In genomic region chr5:30615416-30615815, GRCm38 (mm10) we compare ENCODE assay signal across 10 mouse cellular contexts. TPM values are rescaled to one million over a fixed set of nuclear protein-coding genes. Genes with fewer than 3 reads are reported as not detected.
DNase-seq lines count a peak whose midpoint lies in the region; ATAC-seq and TF ChIP-seq lines count a peak whose summit lies in the region.
"Had no signal": no experiment of that assay in that cellular context is flagged by ENCODE, and none has a peak within 500 bp of the region (broad histone marks: within the 10 kb centered on the region; RNA-seq: fewer than 3 reads in every experiment).

No protein-coding gene starts in this region.

- no peak for TF ChIP-seq POLR2A in liver, adult 2 months (IDR thresholded peaks at IDR 0.05; ENCODE audit: extremely low read depth, insufficient read depth, low read length)

- H3K27me3 ChIP-seq in liver, adult 2 months (ENCODE audit: control insufficient read depth, insufficient read depth, low read length) = no peaks in the 10 kb centered on the region
- H3K27me3 ChIP-seq in hindbrain, embryonic 14.5 days (ENCODE audit: control insufficient read depth, insufficient read depth, low read length) = peaks cover 3% of the 10 kb centered on the region; the same call in 1 of the 2 replicates

- H3K27ac ChIP-seq in liver, adult 2 months (replicated peaks; ENCODE audit: insufficient read depth, low read depth, low read length) = no peak overlapping the region
- H3K27ac ChIP-seq in hindbrain, embryonic 14.5 days = no peak overlapping the region

- H3K79me2 ChIP-seq in liver, adult 2 months (ENCODE audit: control insufficient read depth, insufficient read depth, low read length) = no peaks in the 10 kb centered on the region

- peak; percentile 44 for DNase-seq in adrenal gland, postnatal 25 days
- DNase-seq in adrenal gland, adult 8-10 months = no peak
- peak; percentile 46 to 48 for DNase-seq in heart, adult 9 months (ENCODE audit: low spot score in 2 of 2)
- peak; percentile 98 for DNase-seq in liver, adult 2 months (ENCODE audit: extremely low read depth, low read depth, low spot score)
- peak; percentile 14 for DNase-seq in lung, postnatal 25 days (ENCODE audit: low spot score)
- no peak for DNase-seq in neural tube, embryonic 10.5 days (ENCODE audit: extremely low spot score, low spot score)
- no peak for DNase-seq in left cerebral cortex, postnatal 36 days (ENCODE audit: low spot score in 2 of 2)
- DNase-seq in hindbrain, embryonic 14.5 days (ENCODE audit: low spot score) = no peak
- DNase-seq: thymus, postnatal 36 days had no signal

- H3K4me1 ChIP-seq in liver, adult 2 months (ENCODE audit: control insufficient read depth, insufficient read depth, low read length) = peaks cover 23% of the 10 kb centered on the region
- H3K4me1 ChIP-seq in hindbrain, embryonic 14.5 days (replicated peaks; ENCODE audit: control insufficient read depth, insufficient read depth, low read length) = no peaks in the 10 kb centered on the region

- no peak overlapping the region for H3K4me2 ChIP-seq in hindbrain, embryonic 14.5 days (replicated peaks)

- no peak for ATAC-seq in hindbrain, embryonic 14.5 days (ENCODE audit: low FRiP score)

- no peaks in the 10 kb centered on the region for H3K9me3 ChIP-seq in hindbrain, embryonic 14.5 days (ENCODE audit: control insufficient read depth, low read length)

- H3K36me3 ChIP-seq in liver, adult 2 months (ENCODE audit: control insufficient read depth, insufficient read depth, low read length) = no peaks in the 10 kb centered on the region
- H3K36me3 ChIP-seq in hindbrain, embryonic 14.5 days (replicated peaks; ENCODE audit: control insufficient read depth, insufficient read depth) = no peaks in the 10 kb centered on the region

- no peak for TF ChIP-seq CTCF in liver, adult 2 months (IDR thresholded peaks at IDR 0.05; ENCODE audit: low read depth, low read length)

- no peak overlapping the region for H3K9ac ChIP-seq in liver, adult 2 months (ENCODE audit: low read depth, low read length)
- H3K9ac ChIP-seq in hindbrain, embryonic 14.5 days = no peak overlapping the region

- intact Hi-C loops in left cerebral cortex, postnatal 36 days (cut with DNase I) = no loop called here

- no peak overlapping the region for H3K4me3 ChIP-seq in liver, adult 2 months (ENCODE audit: insufficient read depth, low read depth, low read length)
- H3K4me3 ChIP-seq in hindbrain, embryonic 14.5 days (replicated peaks; ENCODE audit: low read length) = no peak overlapping the region

- 10% methylated on average over 6 of the region's 6 CpGs for WGBS in liver, adult 2 months
- 52% methylated on average over 6 of the region's 6 CpGs for WGBS in hindbrain, embryonic 14.5 days

RNA-seq across cellular contexts. Expression of gene Kcnk3, which starts 27.4 kb away (rescaled TPM):
- 1,220 and 1,477 TPM in 2 replicates for total RNA-seq in adrenal gland, postnatal 25 days (2021)
- total RNA-seq in adrenal gland, adult 8-10 months (2022) = 1,000 to 10,000 TPM; 1,385 to 1,638 (median 1,575) TPM
- 0.18 and 1.0 TPM in 2 replicates for total RNA-seq in liver, adult 2 months (2014; rRNA removed)
- 0.61 and 3.2 TPM in 2 replicates for polyA plus RNA-seq in liver, adult 2 months (2012; rRNA removed)
- total RNA-seq in left cerebral cortex, postnatal 36 days (2021) = 10 to 100 TPM; 21.1 to 21.3 TPM
- polyA plus RNA-seq in hindbrain, embryonic 14.5 days (2014; fragmentation: Nextera tagmentation; extraction: Ambion mirVana) = 11.7 and 13.6 TPM in 2 replicates
- total RNA-seq: common myeloid progenitor, adult 5-6 weeks had no signal

RNA-seq across cellular contexts. Expression of gene Slc35f6, which starts 32.3 kb away (rescaled TPM):
- total RNA-seq in adrenal gland, postnatal 25 days (2021) = 51.4 and 52.6 TPM in 2 replicates
- 10 to 100 TPM; 39.8 to 60.3 (median 49.4) TPM for total RNA-seq in adrenal gland, adult 8-10 months (2022)
- total RNA-seq in liver, adult 2 months (2014; rRNA removed) = 16.2 and 19.0 TPM in 2 replicates
- 44.3 and 55.4 TPM in 2 replicates for polyA plus RNA-seq in liver, adult 2 months (2012; rRNA removed)
- 10 to 100 TPM; 38.5 to 38.7 TPM for total RNA-seq in left cerebral cortex, postnatal 36 days (2021)
- 33.3 and 41.0 TPM in 2 replicates for polyA plus RNA-seq in hindbrain, embryonic 14.5 days (2014; fragmentation: Nextera tagmentation; extraction: Ambion mirVana)

RNA-seq across cellular contexts. Expression of gene Cenpa, which starts 51.2 kb away (rescaled TPM):
- total RNA-seq in adrenal gland, postnatal 25 days (2021) = 15.1 and 19.2 TPM in 2 replicates
- 10 to 100 TPM in 2 of 4 experiments, 1 to 10 TPM in 2; 4.3 to 11.4 (median 8.5) TPM for total RNA-seq in adrenal gland, adult 8-10 months (2022)
- 5.3 and 6.8 TPM in 2 replicates for total RNA-seq in liver, adult 2 months (2014; rRNA removed)
- polyA plus RNA-seq in liver, adult 2 months (2012; rRNA removed) = 5.7 and 8.0 TPM in 2 replicates
- total RNA-seq in left cerebral cortex, postnatal 36 days (2021) = 1 to 10 TPM; 6.0 TPM
- 41.0 and 45.0 TPM in 2 replicates for polyA plus RNA-seq in hindbrain, embryonic 14.5 days (2014; fragmentation: Nextera tagmentation; extraction: Ambion mirVana)

Comparison
In these comparisons a context has a peak if more than half of its experiments do, and no peak if none do; other contexts are left out.
1. DNase-seq: peak in adrenal gland, postnatal 25 days (single experiment), heart, adult 9 months (2 of 2), liver, adult 2 months (single experiment) and lung, postnatal 25 days (single experiment); none in adrenal gland, adult 8-10 months (single experiment), neural tube, embryonic 10.5 days (single experiment), left cerebral cortex, postnatal 36 days (0 of 2) and hindbrain, embryonic 14.5 days (single experiment).
2. RNA of gene Kcnk3, which starts 27.4 kb away (total RNA-seq): 1,385 to 1,638 TPM in adrenal gland, adult 8-10 months and 1,220 to 1,477 TPM in adrenal gland, postnatal 25 days; 21.1 to 21.3 TPM in left cerebral cortex, postnatal 36 days and 0.18 to 1.0 TPM in liver, adult 2 months; every median in the first group is over 10 times any median in the second.